Mouse (Mus musculus) kidney, postnatal 0 days (tissue): Measurements from ENCODE around the gene Dgkg. TPM values are rescaled to one million over a fixed set of nuclear protein-coding genes. Genes with fewer than 3 reads are reported as not detected.

Experiments used
- ATAC-seq: fragments of 200-750 bp; cut with Nextera tagmentation; replicated peaks from 2 replicates; pipeline ENCODE4 v1.8.0; 2017; ENCODE audit warnings: low read depth, moderate number of reproducible peaks, moderate TSS enrichment, moderate library complexity; ENCODE audit not compliant: low FRiP score
- DNase-seq: peaks from one replicate; pipeline ENCODE4 v3.0.0-alpha.2; 2016; ENCODE audit warnings: low spot score
- H3K27ac ChIP-seq: fragments of 300-500 bp; sonication (generic); 2 replicates; pipeline ENCODE4 v1.5.1; 2014; ENCODE audit warnings: mild to moderate bottlenecking
- H3K27me3 ChIP-seq: fragments of 300-500 bp; sonication (generic); 2 replicates; pipeline ENCODE4 v1.6.1; 2014; ENCODE audit warnings: low read length, mixed read lengths; ENCODE audit not compliant: insufficient read depth
- H3K36me3 ChIP-seq: fragments of 300-500 bp; sonication (generic); 2 replicates; pipeline ENCODE4 v1.6.1; 2014; ENCODE audit warnings: low read length, mixed read lengths; ENCODE audit not compliant: insufficient read depth
- H3K4me1 ChIP-seq: fragments of 300-500 bp; sonication (generic); replicated peaks from 2 replicates; pipeline ENCODE4 v1.6.1; 2014; ENCODE audit warnings: antibody characterized with exemption, low read length, mixed read lengths; ENCODE audit not compliant: insufficient read depth
- H3K4me2 ChIP-seq: fragments of 300-500 bp; sonication (generic); 2 replicates; pipeline ENCODE4 v1.6.1; 2014; ENCODE audit warnings: mild to moderate bottlenecking, low read length, moderate library complexity, mixed read lengths
- H3K4me3 ChIP-seq: fragments of 300-500 bp; sonication (generic); replicated peaks from 2 replicates; pipeline ENCODE4 v1.5.1; 2014; ENCODE audit warnings: low read depth, low read length
- H3K9ac ChIP-seq: fragments of 300-500 bp; sonication (generic); 2 replicates; pipeline ENCODE4 v1.6.1; 2014; ENCODE audit warnings: low read depth, low read length
- H3K9me3 ChIP-seq: fragments of 300-500 bp; sonication (generic); replicated peaks from 2 replicates; pipeline ENCODE4 v1.6.1; 2016; ENCODE audit warnings: low read length, inconsistent platforms, mixed read lengths
- CTCF ChIP-seq: IDR thresholded peaks from 2 replicates; pipeline ENCODE4 v1.5.1; 2016; ENCODE audit warnings: antibody characterized with exemption, low read depth, mild to moderate bottlenecking, moderate library complexity
- WGBS: fragments of 180-500 bp; shearing (Covaris S2); extraction: QIAGEN DNeasy Blood & Tissue Kit; methylation state at CpG from one replicate; pipeline ENCODE4 v1.1.7; 2014; 5-methylcytosine and 5-hydroxymethylcytosine counted together
- polyA plus RNA-seq: library from polyadenylated mRNA; unstranded; fragments of >200 nt; fragmentation: Nextera tagmentation; extraction: Ambion mirVana; gene quantifications from 2 replicates; pipeline ENCODE4 v1.2.1, GENCODE M21; 2015

Dgkg gene
- polyA plus RNA-seq, 1 experiment from 2014 or later = 0.67 TPM

DNA sequence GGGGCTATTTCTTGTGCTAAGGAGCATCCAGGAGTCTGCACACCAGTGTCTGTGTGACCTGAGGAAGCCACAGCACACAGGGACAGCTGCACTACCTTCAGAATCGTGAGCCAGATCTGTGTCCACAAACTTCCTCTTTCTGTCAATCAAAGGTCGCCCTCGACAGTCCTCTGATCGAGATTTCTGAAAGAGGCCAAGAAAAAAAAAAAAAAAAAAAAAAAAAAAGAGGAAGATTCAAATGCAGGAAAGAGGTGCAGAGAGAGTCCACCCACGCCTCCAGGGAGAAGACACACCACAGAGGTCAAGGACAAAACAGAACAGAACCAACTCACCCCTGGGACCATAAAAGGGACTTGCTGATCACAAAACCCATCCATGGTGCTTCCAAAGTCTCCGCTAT is 220.9 kb downstream of the Dgkg start:
- no peaks in the 10 kb centered on the region for H3K36me3 ChIP-seq
- no peak overlapping the region for H3K27ac ChIP-seq
- ATAC-seq (no peak), DNase-seq (no peak)
- no peak overlapping the region for H3K4me3 ChIP-seq
- H3K27me3 ChIP-seq = no peaks in the 10 kb centered on the region
- 45% methylated on average over 6 of the region's 6 CpGs for WGBS
- H3K9ac ChIP-seq = no peak overlapping the region
- no peak for TF ChIP-seq CTCF
- H3K9me3 ChIP-seq = no peaks in the 10 kb centered on the region
- no peak overlapping the region for H3K4me2 ChIP-seq
- peaks cover 10% of the 10 kb centered on the region; the same call in 1 of the 2 replicates for H3K4me1 ChIP-seq

DNA sequence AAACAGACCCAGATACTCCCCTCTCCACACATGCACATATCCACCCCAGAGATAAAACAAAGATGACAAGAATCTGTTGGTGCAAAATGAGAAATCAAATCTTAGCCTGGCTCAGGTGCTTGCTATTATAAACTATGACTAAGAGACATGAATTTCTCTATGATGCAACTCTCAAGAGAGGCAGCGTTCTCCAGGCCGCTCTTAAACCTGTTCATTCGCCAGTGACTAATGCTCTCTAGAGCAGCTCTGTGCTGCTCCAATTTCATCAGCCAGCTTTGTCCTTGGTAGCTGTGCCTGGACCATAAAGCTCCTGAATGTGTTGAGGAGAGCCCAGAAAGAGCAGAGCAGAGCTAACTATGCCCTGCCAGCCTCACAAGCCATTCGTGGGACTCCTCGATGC is 222.5 kb downstream of the Dgkg start:
- no peak overlapping the region for H3K4me3 ChIP-seq
- H3K36me3 ChIP-seq = no peaks in the 10 kb centered on the region
- no peak for TF ChIP-seq CTCF
- H3K9ac ChIP-seq = no peak overlapping the region
- H3K27ac ChIP-seq = no peak overlapping the region
- ATAC-seq (no peak), DNase-seq (peak; percentile 57)
- no peak overlapping the region for H3K4me2 ChIP-seq
- H3K4me1 ChIP-seq = peaks cover 9% of the 10 kb centered on the region
- no peaks in the 10 kb centered on the region for H3K9me3 ChIP-seq
- H3K27me3 ChIP-seq = no peaks in the 10 kb centered on the region
- 42% methylated on average over 5 of the region's 5 CpGs for WGBS

DNA sequence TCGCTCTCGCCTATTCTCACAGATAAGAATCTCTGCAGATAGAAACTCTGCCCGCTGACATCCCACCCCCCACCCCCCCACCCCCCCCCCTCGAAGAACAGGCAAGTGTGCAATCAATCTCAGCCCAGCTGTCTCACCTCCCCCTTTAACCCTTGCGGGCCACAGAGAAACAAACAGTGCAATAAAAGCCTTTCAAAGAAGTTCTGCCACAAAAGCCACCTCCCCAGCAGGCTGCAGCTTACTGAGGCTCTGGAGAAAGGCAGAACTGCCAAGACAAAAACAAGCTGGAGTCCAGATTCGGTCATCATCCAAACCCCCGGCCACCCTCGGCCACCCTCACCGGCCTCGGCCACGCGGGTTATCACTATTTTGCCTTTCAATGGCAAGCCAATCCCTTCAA is 223.1 kb downstream of the Dgkg start:
- no peak overlapping the region for H3K4me3 ChIP-seq
- TF ChIP-seq CTCF = no peak
- 0 out of 2 replicates have a peak overlapping the region, but pooled peaks have one; percentile 25 for H3K4me2 ChIP-seq
- DNase-seq (peak; percentile 54), ATAC-seq (no peak)
- no peak overlapping the region for H3K9ac ChIP-seq
- no peaks in the 10 kb centered on the region for H3K36me3 ChIP-seq
- H3K4me1 ChIP-seq = peaks cover 15% of the 10 kb centered on the region
- H3K27me3 ChIP-seq = no peaks in the 10 kb centered on the region
- no peak overlapping the region; the same call in 1 of the 2 replicates for H3K27ac ChIP-seq
- WGBS = 16% methylated on average over 12 of the region's 12 CpGs
- H3K9me3 ChIP-seq = no peaks in the 10 kb centered on the region

DNA sequence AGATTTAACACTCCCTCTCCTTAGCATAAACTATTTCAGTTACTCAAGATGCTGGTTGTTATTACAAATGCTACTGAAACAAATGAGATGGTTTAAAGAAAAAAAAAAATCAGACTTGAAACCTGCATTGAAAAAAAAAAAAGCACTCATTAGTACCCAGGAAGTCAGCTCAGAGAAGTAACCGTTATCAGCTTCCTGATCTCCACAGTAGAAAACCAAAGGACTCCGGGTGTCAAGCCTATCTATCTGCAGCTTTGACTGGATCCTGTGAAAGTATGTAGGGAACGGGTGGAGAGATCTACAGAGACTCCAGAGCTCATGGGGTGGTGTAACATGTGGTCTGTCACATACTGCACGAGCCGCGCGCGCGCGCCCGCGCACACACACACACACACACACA is 225.2 kb downstream of the Dgkg start:
- Histone ChIP-seq H3K27me3 (no peaks in the 10 kb centered on the region), H3K9ac (no peak overlapping the region), H3K9me3 (no peaks in the 10 kb centered on the region), H3K36me3 (no peaks in the 10 kb centered on the region), H3K4me1 (peaks cover 15% of the 10 kb centered on the region), H3K4me3 (no peak overlapping the region), H3K27ac (no peak overlapping the region), H3K4me2 (no peak overlapping the region)
- DNase-seq = no peak
- WGBS = 86% methylated on average over 12 of the region's 12 CpGs
- no peak for ATAC-seq
- no peak for TF ChIP-seq CTCF

DNA sequence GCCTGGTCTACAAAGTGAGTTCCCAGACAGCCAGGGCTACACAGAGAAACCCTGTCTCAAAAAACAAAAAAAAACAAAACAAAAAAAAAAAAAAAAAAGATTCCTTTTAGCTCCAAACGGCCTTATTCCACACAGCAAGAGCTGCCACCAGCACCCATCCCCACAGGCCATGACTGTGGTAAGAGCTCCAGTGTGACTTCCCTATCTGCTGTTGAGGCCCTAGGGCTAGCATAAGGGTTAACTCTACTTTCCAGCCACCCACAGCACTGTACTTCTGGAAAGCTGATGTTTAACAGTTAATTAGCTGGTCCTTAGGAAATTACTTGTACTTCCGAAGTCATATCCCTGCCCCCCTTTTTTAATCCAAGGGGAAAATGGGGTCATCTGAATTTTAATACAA is 225.7 kb downstream of the Dgkg start:
- no peak for ATAC-seq
- Histone ChIP-seq H3K27ac (no peak overlapping the region), H3K9ac (no peak overlapping the region), H3K9me3 (no peaks in the 10 kb centered on the region), H3K4me1 (peaks cover 15% of the 10 kb centered on the region), H3K36me3 (no peaks in the 10 kb centered on the region), H3K4me2 (no peak overlapping the region), H3K4me3 (no peak overlapping the region), H3K27me3 (no peaks in the 10 kb centered on the region)
- 61% methylated on average over 2 of the region's 2 CpGs for WGBS
- DNase-seq = no peak
- TF ChIP-seq CTCF = no peak

DNA sequence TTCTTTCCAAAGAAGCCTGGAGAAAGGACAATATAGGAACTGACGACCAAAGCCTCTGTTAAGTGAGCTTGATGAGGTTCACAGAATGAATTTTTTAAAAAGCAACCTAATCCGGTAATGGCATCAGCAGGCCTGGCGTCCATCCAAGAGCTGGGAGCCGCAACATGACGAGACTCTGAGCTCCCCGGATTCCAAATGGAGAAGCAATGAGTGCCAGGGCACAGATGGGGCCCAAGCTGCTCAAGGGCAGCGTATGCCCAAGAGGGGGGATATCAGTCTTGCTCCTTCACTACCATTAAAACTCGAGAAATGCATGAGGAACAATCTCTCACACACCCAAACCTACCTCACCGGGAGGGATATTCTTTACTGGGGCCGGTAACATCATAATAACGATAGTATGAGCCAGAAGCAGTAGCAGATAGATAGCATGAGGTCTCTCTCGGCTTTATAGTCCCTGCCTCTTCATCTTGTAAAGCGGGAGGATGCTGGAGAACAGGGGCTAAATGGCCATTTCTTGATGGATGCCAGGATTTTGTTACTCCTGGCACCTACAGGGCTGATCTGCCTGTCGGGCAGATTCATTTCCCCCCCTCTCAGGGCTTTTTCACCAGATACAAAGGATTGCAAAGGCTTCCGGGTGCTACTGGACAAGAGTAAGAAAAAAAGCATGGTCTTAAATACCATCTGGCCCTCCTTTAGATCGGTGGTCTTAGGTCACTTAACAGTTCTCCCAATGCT is 226.6 kb downstream of the Dgkg start:
- 0 out of 2 replicates have a peak overlapping the region, but pooled peaks have one; percentile 10 for H3K4me2 ChIP-seq
- no peak overlapping the region for H3K27ac ChIP-seq
- WGBS = 53% methylated on average over 16 of the region's 16 CpGs

More for the DNA sequence above, 226.6 kb downstream of the Dgkg start:
- ATAC-seq (no peak), DNase-seq (no peak)
- no peak for TF ChIP-seq CTCF
- Histone ChIP-seq H3K9ac (no peak overlapping the region), H3K36me3 (peaks cover 2% of the 10 kb centered on the region; the same call in 1 of the 2 replicates), H3K9me3 (no peaks in the 10 kb centered on the region), H3K4me1 (peaks cover 15% of the 10 kb centered on the region), H3K4me3 (no peak overlapping the region), H3K27me3 (no peaks in the 10 kb centered on the region)
